Mouse (Mus musculus) liver, embryonic 15.5 days (tissue): ENCODE data around the gene Mmp21. TPM values are rescaled to one million over a fixed set of nuclear protein-coding genes. Genes with fewer than 3 reads are reported as not detected.

Experiments used
- ATAC-seq: fragments of 200-750 bp; cut with Nextera tagmentation; 2 replicates; pipeline ENCODE4 v1.8.0; 2017; ENCODE audit warnings: moderate number of reproducible peaks, mild to moderate bottlenecking, moderate library complexity; ENCODE audit not compliant: insufficient read depth
- H3K27ac ChIP-seq: fragments of 300-500 bp; sonication (generic); replicated peaks from 2 replicates; pipeline ENCODE4 v1.5.1; 2015; ENCODE audit warnings: mild to moderate bottlenecking, inconsistent platforms
- H3K27me3 ChIP-seq: fragments of 300-500 bp; sonication (generic); 2 replicates; pipeline ENCODE4 v1.6.1; 2015; ENCODE audit warnings: mild to moderate bottlenecking, inconsistent platforms
- H3K36me3 ChIP-seq: fragments of 300-500 bp; sonication (generic); replicated peaks from 2 replicates; pipeline ENCODE4 v1.6.1; 2015; ENCODE audit warnings: moderate library complexity, mild to moderate bottlenecking, inconsistent platforms
- H3K4me1 ChIP-seq: fragments of 300-500 bp; sonication (generic); replicated peaks from 2 replicates; pipeline ENCODE4 v1.6.1; 2015; ENCODE audit warnings: inconsistent platforms
- H3K4me2 ChIP-seq: fragments of 300-500 bp; sonication (generic); 2 replicates; pipeline ENCODE4 v1.6.1; 2015; ENCODE audit warnings: moderate library complexity, mild to moderate bottlenecking, inconsistent platforms
- H3K4me3 ChIP-seq: fragments of 300-500 bp; sonication (generic); replicated peaks from 2 replicates; pipeline ENCODE4 v1.5.1; 2015; ENCODE audit warnings: mild to moderate bottlenecking, inconsistent platforms
- H3K9ac ChIP-seq: fragments of 300-500 bp; sonication (generic); 2 replicates; pipeline ENCODE4 v1.6.1; 2015; ENCODE audit warnings: moderate library complexity, mild to moderate bottlenecking, inconsistent platforms
- H3K9me3 ChIP-seq: fragments of 300-500 bp; sonication (generic); replicated peaks from 2 replicates; pipeline ENCODE4 v1.6.1; 2016; ENCODE audit warnings: inconsistent platforms
- WGBS: fragments of 180-500 bp; shearing (Covaris S2); methylation state at CpG from one replicate; pipeline ENCODE4 v1.1.7; 2015; ENCODE audit warnings: mixed read lengths; ENCODE audit not compliant: insufficient replicate concordance; 5-methylcytosine and 5-hydroxymethylcytosine counted together
- polyA plus RNA-seq: library from polyadenylated mRNA; unstranded; fragments of >200 nt; fragmentation: Nextera tagmentation; extraction: Ambion mirVana; gene quantifications from 2 replicates; pipeline ENCODE4 v1.2.1, GENCODE M21; 2015

The Mmp21 gene
- polyA plus RNA-seq, 1 experiment from 2014 or later: not detected

- ATAC-seq: no peak
- WGBS: 86% methylated on average over 1 of the region's 1 CpGs
- Histone ChIP-seq H3K9me3 (no peaks in the 10 kb centered on the region), H3K4me1 (no peaks in the 10 kb centered on the region), H3K36me3 (peaks cover 97% of the 10 kb centered on the region), H3K27ac (no peak overlapping the region), H3K4me2 (no peak overlapping the region), H3K9ac (no peak overlapping the region), H3K27me3 (no peaks in the 10 kb centered on the region), H3K4me3 (no peak overlapping the region)
Observed at GRCm38 (mm10) chr7:133662467-133662866, 17.4 kb downstream of the Mmp21 start.

GRCm38 (mm10) chr7:133645716-133646115, 34.1 kb downstream of the Mmp21 start:
- no peak overlapping the region for H3K9ac ChIP-seq
- H3K9me3 ChIP-seq: no peaks in the 10 kb centered on the region
- H3K27ac ChIP-seq: no peak overlapping the region
- no peaks in the 10 kb centered on the region for H3K4me1 ChIP-seq
- no peaks in the 10 kb centered on the region for H3K27me3 ChIP-seq
- no peak overlapping the region for H3K4me2 ChIP-seq
- no peak overlapping the region for H3K4me3 ChIP-seq
- ATAC-seq: no peak
- WGBS: 88% methylated on average over 6 of the region's 6 CpGs
- H3K36me3 ChIP-seq: peaks cover 92% of the 10 kb centered on the region

- no peak overlapping the region for H3K27ac ChIP-seq
- H3K9ac ChIP-seq: peak overlapping the region; percentile 94
- H3K4me1 ChIP-seq: peaks cover 20% of the 10 kb centered on the region
- no peak for ATAC-seq
- no peaks in the 10 kb centered on the region for H3K9me3 ChIP-seq
- WGBS: 81% methylated on average over 13 of the region's 13 CpGs
- peaks cover 43% of the 10 kb centered on the region for H3K36me3 ChIP-seq
- peak overlapping the region; percentile 97 for H3K4me2 ChIP-seq
- H3K4me3 ChIP-seq: peak overlapping the region; percentile 90
- H3K27me3 ChIP-seq: no peaks in the 10 kb centered on the region
Observed at GRCm38 (mm10) chr7:133638821-133639220, 41.0 kb downstream of the Mmp21 start.

GRCm38 (mm10) chr7:133638306-133638705, 41.6 kb downstream of the Mmp21 start:
- H3K9ac ChIP-seq: peak overlapping the region; percentile 94
- H3K4me3 ChIP-seq: peak overlapping the region; percentile 90
- peaks cover 20% of the 10 kb centered on the region for H3K4me1 ChIP-seq
- no peak for ATAC-seq
- peaks cover 38% of the 10 kb centered on the region for H3K36me3 ChIP-seq
- no peaks in the 10 kb centered on the region for H3K9me3 ChIP-seq
- H3K27me3 ChIP-seq: no peaks in the 10 kb centered on the region
- peak overlapping the region; percentile 86 for H3K27ac ChIP-seq
- peak overlapping the region; percentile 97 for H3K4me2 ChIP-seq
- 6% methylated on average over 13 of the region's 13 CpGs for WGBS

- Histone ChIP-seq H3K27me3 (no peaks in the 10 kb centered on the region), H3K4me2 (peak within 1 kb of the TSS; percentile 97), H3K9me3 (no peaks in the 10 kb centered on the region), H3K27ac (peak within 1 kb of the TSS; percentile 86), H3K9ac (peak within 1 kb of the TSS; percentile 94), H3K4me1 (peaks cover 20% of the 10 kb centered on the region), H3K4me3 (peak within 1 kb of the TSS; percentile 90), H3K36me3 (peaks cover 31% of the 10 kb centered on the region)
- under 1% methylated on average over 81 of the region's 81 CpGs for WGBS
- peak; percentile 97 for ATAC-seq
Observed at GRCm38 (mm10) chr7:133637361-133638305, 42.2 kb downstream of the Mmp21 start, which contains the start of gene Edrf1. Edrf1 (plus strand) TSS chr7:133637543.

- no peaks in the 10 kb centered on the region for H3K9me3 ChIP-seq
- 1% methylated on average over 21 of the region's 21 CpGs for WGBS
- H3K4me3 ChIP-seq: peak overlapping the region; percentile 90
- peak overlapping the region; percentile 61 for H3K9ac ChIP-seq
- H3K27me3 ChIP-seq: no peaks in the 10 kb centered on the region
- H3K4me1 ChIP-seq: peaks cover 20% of the 10 kb centered on the region
- peak; percentile 2 for ATAC-seq
- peak overlapping the region; percentile 85 for H3K27ac ChIP-seq
- peaks cover 23% of the 10 kb centered on the region for H3K36me3 ChIP-seq
- H3K4me2 ChIP-seq: peak overlapping the region; percentile 97
Observed at GRCm38 (mm10) chr7:133636738-133637352, 43.0 kb downstream of the Mmp21 start.

- H3K27ac ChIP-seq: no peak overlapping the region
- ATAC-seq: no peak
- H3K4me2 ChIP-seq: no peak overlapping the region
- peaks cover 20% of the 10 kb centered on the region for H3K4me1 ChIP-seq
- peaks cover 9% of the 10 kb centered on the region for H3K36me3 ChIP-seq
- H3K27me3 ChIP-seq: no peaks in the 10 kb centered on the region
- WGBS: 54% methylated on average over 11 of the region's 12 CpGs
- no peak overlapping the region for H3K4me3 ChIP-seq
- H3K9me3 ChIP-seq: no peaks in the 10 kb centered on the region
- no peak overlapping the region for H3K9ac ChIP-seq
Observed at GRCm38 (mm10) chr7:133634932-133635650, 44.8 kb downstream of the Mmp21 start.

GRCm38 (mm10) chr7:133632476-133632875, 47.4 kb downstream of the Mmp21 start:
- Histone ChIP-seq H3K27me3 (no peaks in the 10 kb centered on the region), H3K4me3 (no peak overlapping the region), H3K4me2 (no peak overlapping the region), H3K27ac (no peak overlapping the region), H3K4me1 (peaks cover 6% of the 10 kb centered on the region), H3K9ac (no peak overlapping the region), H3K36me3 (no peaks in the 10 kb centered on the region), H3K9me3 (no peaks in the 10 kb centered on the region)
- 7% methylated on average over 2 of the region's 2 CpGs for WGBS
- ATAC-seq: no peak

GRCm38 (mm10) chr7:133630821-133631220, 49.0 kb downstream of the Mmp21 start:
- 49% methylated on average over 5 of the region's 5 CpGs for WGBS
- Histone ChIP-seq H3K9me3 (no peaks in the 10 kb centered on the region), H3K27ac (no peak overlapping the region), H3K36me3 (no peaks in the 10 kb centered on the region), H3K4me3 (no peak overlapping the region), H3K4me2 (no peak overlapping the region), H3K4me1 (no peaks in the 10 kb centered on the region), H3K9ac (no peak overlapping the region), H3K27me3 (no peaks in the 10 kb centered on the region)
- ATAC-seq: no peak

GRCm38 (mm10) chr7:133627184-133627936, 52.5 kb downstream of the Mmp21 start:
- Histone ChIP-seq H3K27me3 (no peaks in the 10 kb centered on the region), H3K27ac (no peak overlapping the region), H3K4me3 (no peak overlapping the region), H3K36me3 (no peaks in the 10 kb centered on the region), H3K4me2 (no peak overlapping the region), H3K9ac (no peak overlapping the region), H3K4me1 (no peaks in the 10 kb centered on the region), H3K9me3 (no peaks in the 10 kb centered on the region)
- ATAC-seq: no peak
- WGBS: 53% methylated on average over 14 of the region's 14 CpGs
